Mouse (Mus musculus) thymus, postnatal 10 days (tissue): ENCODE results near the gene Hist1h2be.

Experiments used
- DNase-seq, 2 experiments: peaks; one replicate each; pipeline ENCODE4 v3.0.0; 2021; ENCODE audit warnings: low spot score in 2 of 2

The Hist1h2be gene

DNA sequence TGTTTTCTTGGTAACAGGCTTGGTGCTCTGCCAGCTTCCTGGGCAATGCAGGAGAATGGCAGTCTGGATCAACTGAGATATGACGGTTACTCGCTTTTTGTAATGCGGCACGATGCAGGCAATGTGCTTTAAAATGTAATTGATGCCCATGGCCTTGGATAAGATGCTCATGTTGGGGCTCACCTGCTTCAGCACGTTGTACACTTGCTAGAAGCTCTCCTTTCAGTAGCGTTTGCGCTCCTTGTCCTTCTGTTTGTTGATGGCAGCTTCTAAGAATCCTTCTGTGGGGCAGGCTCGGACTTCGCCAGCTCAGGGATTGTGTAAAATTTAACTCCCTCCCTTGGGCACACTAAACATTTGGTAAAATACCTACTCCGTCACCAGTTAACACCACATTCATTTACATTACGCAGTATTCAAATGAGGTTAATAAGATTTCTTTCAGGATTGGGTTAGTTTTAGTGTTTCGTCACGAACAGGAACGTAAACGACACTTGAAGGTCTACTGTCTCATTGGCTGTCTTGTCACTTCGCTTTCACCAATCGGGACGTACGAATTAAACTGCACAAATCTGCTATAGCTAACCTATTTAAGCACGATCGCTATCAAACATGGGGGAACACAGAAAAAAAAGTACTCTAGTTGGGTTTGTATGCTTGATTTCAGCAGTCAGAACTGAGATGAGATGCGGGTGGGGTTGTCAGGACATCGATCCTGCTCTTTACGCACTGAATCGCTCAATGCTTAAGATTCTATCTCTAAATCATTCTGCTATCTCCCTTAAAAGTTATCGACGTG lies at the start of gene Hist1h2be:
Gene Hist1h2be, minus strand, starts transcription at position 392 of the 799 bp plus-strand sequence.
- peak; percentile 57 to 63 for DNase-seq

DNA sequence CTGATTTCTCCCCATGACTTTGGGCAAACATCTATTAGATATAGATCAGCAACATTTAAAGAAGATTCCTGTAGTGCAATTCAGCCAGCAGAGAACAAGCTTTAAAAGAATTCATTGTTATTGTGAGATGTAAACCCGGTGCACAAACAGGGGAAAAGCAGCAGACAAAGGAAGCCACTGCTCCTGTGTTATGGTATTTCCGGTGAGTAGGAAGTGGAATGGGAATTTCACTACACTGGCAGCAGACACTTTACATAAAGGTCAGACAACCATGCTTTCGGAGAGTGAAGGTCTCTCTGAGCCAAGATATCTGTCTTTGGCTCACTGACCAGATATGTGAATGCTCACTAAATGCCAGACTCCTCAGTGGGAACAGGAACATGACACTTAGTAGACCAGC lies 41.6 kb upstream of the Hist1h2be start:
- DNase-seq: no peak

DNA sequence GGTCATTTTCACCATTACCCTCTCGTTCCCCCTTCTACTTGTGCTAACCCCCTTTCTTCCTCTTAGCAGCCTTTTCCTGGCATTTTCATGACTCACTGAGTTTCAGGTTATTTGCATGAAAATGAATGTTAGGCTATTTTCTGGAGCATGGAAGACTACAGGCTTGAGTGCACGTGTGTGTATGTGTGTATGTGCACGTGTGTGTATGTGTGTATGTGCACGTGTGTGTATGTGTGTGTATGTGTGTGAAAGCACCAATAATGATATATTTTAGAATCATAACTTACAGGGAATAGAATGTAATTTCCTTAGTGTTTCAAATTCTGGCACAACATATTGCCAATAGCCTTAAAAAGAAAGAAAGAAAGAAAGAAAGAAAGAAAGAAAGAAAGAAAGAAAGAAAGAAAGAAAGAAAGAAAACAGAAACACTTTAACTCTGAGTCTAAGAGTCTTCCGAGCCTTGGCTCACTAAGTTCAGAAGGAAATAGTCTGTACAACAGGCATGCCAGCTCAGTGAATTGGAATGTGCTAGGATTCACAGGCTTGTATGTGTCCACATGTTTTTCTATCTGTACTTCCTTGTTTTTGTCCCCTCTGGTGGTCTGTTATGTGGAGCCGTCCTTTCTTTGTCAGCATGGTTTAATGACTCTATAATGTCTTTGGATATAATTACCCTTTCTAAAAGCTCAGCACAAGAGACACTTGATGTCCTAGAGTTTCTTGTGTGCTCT lies 38.9 kb upstream of the Hist1h2be start:
- DNase-seq: no peak

DNA sequence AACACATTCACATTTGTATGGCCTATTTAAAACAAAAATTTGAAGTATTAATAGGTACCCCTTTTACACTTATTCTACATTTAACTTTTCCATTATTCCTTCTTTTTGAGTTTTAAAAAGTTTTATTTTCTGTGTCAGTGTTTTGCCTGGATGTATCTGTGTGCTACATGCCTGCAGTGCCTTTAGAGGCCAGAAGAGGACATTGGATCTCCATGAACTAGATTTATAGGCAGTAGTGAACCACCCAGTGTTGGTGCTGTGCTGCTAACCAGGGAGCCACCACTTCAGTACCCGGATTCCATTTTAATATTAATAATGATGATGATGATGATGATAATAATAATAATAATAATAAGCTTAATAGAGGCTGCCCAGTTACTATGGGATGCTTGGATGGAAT lies 9.7 kb upstream of the Hist1h2be start:
- peak in 1 of 2 experiments; percentile 15 for DNase-seq

GRCm38 (mm10) chr13:23622861-23623450 lies 2.0 kb upstream of the Hist1h2be start:
- DNase-seq: peak in 1 of 2 experiments; percentile 22

GRCm38 (mm10) chr13:23622175-23622671 lies 1.3 kb upstream of the Hist1h2be start, which contains the start of gene Hist1h1e:
TSS of gene Hist1h1e (minus strand) at chr13:23622558.
- DNase-seq: peak; percentile 87

DNA sequence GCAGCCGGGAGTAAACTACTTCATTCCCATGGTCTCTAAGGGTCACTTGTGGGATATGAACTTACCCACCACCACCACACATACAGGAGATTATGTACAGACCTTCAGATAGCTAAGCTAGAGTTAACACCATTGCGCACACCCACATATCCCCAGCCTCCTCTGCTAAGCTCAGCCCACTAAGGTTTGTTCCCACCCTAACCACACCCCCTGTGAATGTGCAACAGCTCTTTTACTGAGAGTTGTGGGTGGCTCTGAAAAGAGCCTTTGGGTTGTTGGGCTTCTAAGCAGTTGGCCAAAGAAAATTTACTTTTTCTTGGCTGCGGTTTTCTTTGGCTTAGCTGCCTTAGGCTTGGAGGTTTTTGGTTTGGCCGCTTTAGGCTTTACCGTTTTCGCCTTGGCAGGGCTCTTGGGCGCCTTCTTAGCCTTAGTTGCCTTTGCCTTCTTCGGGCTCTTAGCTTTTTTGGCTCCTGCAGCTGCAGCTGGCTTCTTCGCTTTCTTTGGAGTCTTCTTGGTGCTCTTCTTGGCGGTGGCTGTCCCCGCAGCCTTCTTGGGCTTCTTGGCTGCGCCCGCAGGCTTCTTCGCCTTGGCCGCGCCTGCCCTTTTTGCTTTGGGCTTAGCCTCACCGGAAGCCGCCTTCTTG lies 729 bp upstream of the Hist1h2be start:
- peak; percentile 65 to 67 for DNase-seq

DNA sequence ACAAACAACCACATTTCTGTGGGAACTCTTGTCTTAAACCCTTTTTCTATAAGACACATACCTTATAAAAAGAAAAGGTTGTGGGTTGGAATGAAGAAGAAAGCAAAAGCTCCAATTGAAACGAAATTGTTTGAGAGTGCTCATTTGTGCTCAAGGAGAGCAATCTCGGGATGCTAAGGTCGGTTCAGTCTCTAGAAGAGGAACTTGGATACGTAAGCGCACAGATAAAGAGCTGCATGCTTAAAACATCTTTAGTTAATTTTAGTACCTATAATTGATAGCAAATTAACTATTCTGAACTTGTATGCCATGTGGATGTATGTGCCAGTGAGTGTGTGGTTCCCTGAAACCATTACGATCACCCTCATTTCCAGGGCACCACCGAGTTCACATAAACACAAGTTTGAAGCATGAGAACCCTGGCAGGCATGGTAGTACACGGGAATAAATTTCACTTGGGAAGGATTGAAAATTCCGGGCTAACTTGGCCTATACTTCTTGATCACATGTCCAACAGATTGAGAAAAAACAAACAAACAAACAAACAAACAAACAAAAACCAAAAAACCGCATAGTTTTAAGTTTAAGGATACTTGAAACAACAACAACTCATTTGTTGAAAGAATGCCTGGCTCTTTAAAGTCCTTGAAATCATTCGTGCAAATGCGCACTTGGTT lies 730 bp downstream of the Hist1h2be start:
- no peak for DNase-seq

DNA sequence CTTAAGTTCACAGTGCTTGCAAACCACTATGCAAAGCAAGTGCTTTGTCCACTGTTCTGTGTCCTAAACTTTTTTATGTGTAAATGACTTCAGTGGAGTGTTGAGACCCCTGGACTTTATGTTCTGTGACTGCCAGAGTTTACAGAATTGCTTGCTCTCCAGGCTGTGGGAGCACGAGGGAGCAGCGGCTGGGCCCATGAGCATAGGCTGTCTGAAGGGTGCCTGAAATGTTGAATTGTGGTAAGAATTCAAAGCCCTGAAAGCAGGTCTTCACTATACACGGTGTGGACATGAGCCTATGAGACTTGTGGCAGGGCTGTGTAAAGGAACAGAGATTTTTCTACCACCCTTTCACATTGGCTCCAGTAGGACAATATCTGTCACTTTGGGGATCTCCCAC lies 9.3 kb downstream of the Hist1h2be start:
- no peak for DNase-seq

GRCm38 (mm10) chr13:23610393-23610792 lies 10.5 kb downstream of the Hist1h2be start:
- no peak for DNase-seq

DNA sequence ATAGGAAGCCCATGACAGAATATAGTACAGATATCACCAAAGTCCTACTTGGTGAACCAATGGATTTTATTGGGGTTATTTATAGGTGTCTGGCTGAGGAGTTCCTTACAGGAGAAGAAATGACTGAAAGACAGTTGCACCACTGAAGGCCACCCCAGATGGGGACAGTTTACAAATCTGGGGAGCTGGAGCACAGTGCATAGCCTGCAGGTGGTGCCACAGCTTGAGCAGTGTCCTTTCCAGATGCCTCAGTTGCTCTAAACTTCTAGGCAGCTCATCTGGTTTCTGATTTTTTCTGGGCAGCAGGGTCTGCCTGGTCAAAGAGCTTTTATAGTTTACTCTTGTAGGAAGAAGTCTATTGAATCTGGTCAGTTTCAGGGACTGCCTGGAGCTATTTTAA lies 11.1 kb downstream of the Hist1h2be start:
- no peak for DNase-seq

DNA sequence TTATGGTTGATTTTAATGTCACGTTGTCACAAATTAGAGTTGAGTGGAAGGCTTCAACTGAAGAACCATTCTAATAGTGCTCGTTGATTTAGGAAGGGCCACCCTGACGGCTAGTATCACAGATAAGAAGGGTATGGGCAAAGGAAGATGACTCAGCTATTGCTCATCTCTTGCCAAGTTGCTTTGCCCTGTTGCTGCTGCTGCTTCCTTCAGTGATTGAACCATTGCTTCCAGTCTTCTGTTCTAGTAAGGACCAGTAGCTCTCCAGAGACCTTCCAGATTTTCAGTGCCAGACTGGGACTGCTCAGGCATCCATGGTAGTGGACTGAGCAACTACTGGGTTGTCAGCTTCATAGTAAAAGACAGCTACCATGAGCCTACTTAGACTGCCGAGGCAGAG lies 11.7 kb downstream of the Hist1h2be start:
- DNase-seq: no peak

DNA sequence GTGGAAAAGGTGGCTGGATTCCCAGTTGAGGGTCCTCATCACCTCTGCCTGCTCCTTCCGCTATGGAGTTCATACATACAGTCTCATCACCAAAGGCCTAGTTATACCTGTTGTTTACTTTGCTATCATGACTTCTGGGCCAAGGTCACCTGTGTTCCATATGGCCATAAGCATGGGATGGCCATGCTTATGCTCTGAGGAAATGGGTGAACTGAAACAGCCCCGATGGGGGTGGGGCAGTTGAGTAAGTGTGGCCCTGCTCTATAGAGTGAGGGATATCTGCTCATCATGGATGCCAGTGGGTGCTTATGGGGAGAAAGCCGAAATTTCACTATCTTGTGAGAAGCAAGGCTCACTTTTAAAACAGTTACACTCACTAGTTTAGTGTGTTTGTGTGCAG lies 15.9 kb downstream of the Hist1h2be start:
- DNase-seq: no peak

GRCm38 (mm10) chr13:23604452-23604851 lies 16.5 kb downstream of the Hist1h2be start:
- no peak for DNase-seq

DNA sequence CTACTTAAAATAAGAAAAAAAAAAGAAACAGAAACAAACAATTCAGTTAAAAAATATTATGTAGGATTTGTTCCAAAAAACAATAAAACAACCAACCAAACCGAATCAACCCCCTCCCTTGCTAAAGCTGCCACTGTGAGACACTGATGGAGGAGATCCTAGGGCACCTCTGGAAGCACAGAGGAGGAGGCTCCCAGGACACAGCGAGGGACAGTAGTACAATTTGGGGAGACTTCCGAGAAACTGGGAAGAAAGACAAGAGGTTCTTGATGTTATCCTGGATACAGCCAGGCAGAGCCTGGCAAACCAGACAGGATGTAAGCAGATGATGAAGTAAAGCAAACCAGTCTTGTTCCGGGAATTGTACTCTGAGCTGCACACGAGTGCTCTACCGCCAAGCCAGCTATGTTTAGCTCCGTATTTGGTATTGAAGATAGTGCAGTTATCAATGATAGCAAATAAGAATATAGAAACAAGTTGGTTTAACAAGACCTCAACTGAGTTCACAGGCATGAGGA lies 17.7 kb downstream of the Hist1h2be start:
- DNase-seq: no peak

- DNase-seq: peak; percentile 57 to 86
Measured at GRCm38 (mm10) chr13:23597957-23598356, 23.0 kb downstream of the Hist1h2be start.

- DNase-seq: no peak
Measured at GRCm38 (mm10) chr13:23595622-23596372, 25.1 kb downstream of the Hist1h2be start.

DNA sequence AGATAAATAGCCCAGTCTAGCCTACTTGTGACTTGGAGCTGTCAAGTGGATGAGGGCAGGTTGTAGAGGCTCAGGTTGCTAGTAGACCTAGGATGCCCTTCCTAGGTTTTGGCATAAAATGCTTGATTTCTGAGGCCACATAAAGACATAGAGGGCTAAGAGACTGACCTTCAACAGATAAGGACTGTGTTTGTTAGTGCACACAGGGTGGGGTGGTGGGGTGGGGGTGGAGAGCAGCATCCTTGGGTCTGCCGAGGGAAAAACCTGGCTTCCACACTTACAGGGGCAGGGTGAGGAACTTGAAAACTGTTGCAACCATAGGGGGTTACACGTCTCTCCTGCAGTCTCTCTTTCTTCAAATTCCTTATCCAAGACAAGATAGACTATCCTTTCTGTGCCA lies 25.7 kb downstream of the Hist1h2be start:
- DNase-seq: no peak

GRCm38 (mm10) chr13:23593051-23593770 lies 27.7 kb downstream of the Hist1h2be start:
- no peak for DNase-seq

- DNase-seq: no peak
Measured at GRCm38 (mm10) chr13:23592614-23593013, 28.3 kb downstream of the Hist1h2be start.
